18 mouse cellular contexts compared by ENCODE assay signal in the genomic region with DNA sequence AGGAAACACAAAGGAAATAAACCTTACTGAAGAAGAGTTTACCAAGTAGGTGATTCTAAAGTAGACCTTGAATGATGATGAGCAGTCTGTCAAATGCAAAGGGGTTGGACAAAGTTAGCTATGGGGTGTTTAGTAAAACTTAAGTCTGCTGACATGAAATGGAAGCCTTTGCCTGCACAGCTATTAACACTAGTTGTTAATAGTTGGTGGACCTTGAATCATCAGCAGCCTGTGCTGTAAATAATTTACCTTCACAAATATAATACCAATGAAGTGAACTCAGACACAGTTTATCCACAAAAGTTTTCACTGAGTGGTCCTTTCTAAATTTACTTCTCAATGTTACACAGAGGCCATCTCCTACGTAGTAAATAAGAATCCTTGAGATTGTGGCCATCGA. TPM values are rescaled to one million over a fixed set of nuclear protein-coding genes. Genes with fewer than 3 reads are reported as not detected.
"Had no signal": no experiment of that assay in that cellular context is flagged by ENCODE, and none has a peak within 500 bp of the region (broad histone marks: within the 10 kb centered on the region; RNA-seq: fewer than 3 reads in every experiment).

No protein-coding gene starts in this region.

- H3K4me2 ChIP-seq: lung, embryonic 14.5 days; midbrain, embryonic 12.5 days; neural tube, embryonic 13.5 days; neural tube, embryonic 15.5 days had no signal

- H3K27ac ChIP-seq: midbrain, embryonic 12.5 days; neural tube, embryonic 13.5 days; neural tube, embryonic 15.5 days had no signal

- H3K36me3 ChIP-seq: midbrain, embryonic 12.5 days; neural tube, embryonic 15.5 days had no signal

- H3K4me1 ChIP-seq: midbrain, embryonic 12.5 days; neural tube, embryonic 13.5 days; neural tube, embryonic 15.5 days had no signal

- H3K9me3 ChIP-seq: midbrain, embryonic 12.5 days; neural tube, embryonic 13.5 days; neural tube, embryonic 15.5 days had no signal

- ATAC-seq: midbrain, embryonic 16.5 days had no signal

- H3K9ac ChIP-seq: lung, embryonic 14.5 days; midbrain, embryonic 12.5 days; neural tube, embryonic 13.5 days; neural tube, embryonic 15.5 days had no signal

- DNase-seq: lung, adult 18-20 months; lung, embryonic 14.5 days; lung, postnatal 10 days; lung, postnatal 4 days; midbrain, embryonic 14.5 days; retina, postnatal 1 day; right cerebral cortex, adult 18-20 months; right cerebral cortex, postnatal 25 days; right cerebral cortex, postnatal 4 days; spleen, adult 18-20 months; thymus, adult 18-20 months; thymus, postnatal 14 days; thymus, postnatal 36 days had no signal

- H3K4me3 ChIP-seq: midbrain, embryonic 12.5 days; myocyte; neural tube, embryonic 13.5 days; neural tube, embryonic 15.5 days had no signal

- H3K27me3 ChIP-seq: midbrain, embryonic 12.5 days; neural tube, embryonic 13.5 days; neural tube, embryonic 15.5 days had no signal

RNA-seq across cellular contexts. Expression of a gene that starts 52.7 kb away (rescaled TPM):
- polyA plus RNA-seq: myocyte had no signal
